Mouse (Mus musculus): ENCODE data around the gene Dnmbp.

GRCm38 (mm10) chr19:43815661-43816414 lies 124.2 kb downstream of the Dnmbp start:
- TF ChIP-seq EP300 (IDR thresholded peaks at IDR 0.05; ENCODE audit: low read depth) (no peak), CTCF (IDR thresholded peaks at IDR 0.05; ENCODE audit: low read depth) (no peak)

All from liver, postnatal 0 days (tissue).